Mouse (Mus musculus) midbrain, postnatal 0 days (tissue): ENCODE measurements around the gene Aatf. TPM values are rescaled to one million over a fixed set of nuclear protein-coding genes. Genes with fewer than 3 reads are reported as not detected.

Experiments
- ATAC-seq: fragments of 200-750 bp; cut with Nextera tagmentation; 2 replicates; pipeline ENCODE4 v1.8.0; 2017; ENCODE audit warnings: moderate number of reproducible peaks, mild to moderate bottlenecking, moderate TSS enrichment, moderate library complexity; ENCODE audit not compliant: low FRiP score
- DNase-seq: peaks from one replicate; pipeline ENCODE4 v3.0.0-alpha.2; 2015; ENCODE audit warnings: low spot score
- H3K27ac ChIP-seq: fragments of 300-500 bp; sonication (generic); 2 replicates; pipeline ENCODE4 v1.5.1; 2014; ENCODE audit warnings: low read depth, mild to moderate bottlenecking, low read length, mixed read lengths
- H3K27me3 ChIP-seq: fragments of 300-500 bp; sonication (generic); 2 replicates; pipeline ENCODE4 v1.6.1; 2014; ENCODE audit warnings: low read length, control low read depth, mixed read lengths; ENCODE audit not compliant: insufficient read depth
- H3K36me3 ChIP-seq: fragments of 300-500 bp; sonication (generic); 2 replicates; pipeline ENCODE4 v1.6.1; 2014; ENCODE audit warnings: low read length, control low read depth, mixed read lengths; ENCODE audit not compliant: insufficient read depth
- H3K4me1 ChIP-seq: fragments of 300-500 bp; sonication (generic); 2 replicates; pipeline ENCODE4 v1.6.1; 2014; ENCODE audit warnings: mild to moderate bottlenecking, control low read depth, antibody characterized with exemption, low read length, mixed read lengths; ENCODE audit not compliant: insufficient read depth
- H3K4me2 ChIP-seq: fragments of 300-500 bp; sonication (generic); 2 replicates; pipeline ENCODE4 v1.6.1; 2014; ENCODE audit warnings: low read depth, mild to moderate bottlenecking, low read length, mixed read lengths; ENCODE audit not compliant: poor library complexity, severe bottlenecking
- H3K4me3 ChIP-seq: fragments of 300-500 bp; sonication (generic); 2 replicates; pipeline ENCODE4 v1.5.1; 2014; ENCODE audit warnings: low read depth, mild to moderate bottlenecking, low read length, moderate library complexity
- H3K9ac ChIP-seq: fragments of 300-500 bp; sonication (generic); replicated peaks from 2 replicates; pipeline ENCODE4 v1.6.1; 2014; ENCODE audit warnings: mild to moderate bottlenecking, low read length, moderate library complexity, mixed read lengths; ENCODE audit not compliant: poor library complexity, severe bottlenecking
- H3K9me3 ChIP-seq: fragments of 300-500 bp; sonication (generic); 2 replicates; pipeline ENCODE4 v1.6.1; 2016; ENCODE audit warnings: low read length, control low read depth
- CTCF ChIP-seq: IDR thresholded peaks from 2 replicates; pipeline ENCODE4 v1.5.1; 2016; ENCODE audit warnings: antibody characterized with exemption, mild to moderate bottlenecking
- WGBS: fragments of 180-500 bp; shearing (Covaris S2); extraction: QIAGEN DNeasy Blood & Tissue Kit; methylation state at CpG from one replicate; pipeline ENCODE4 v1.1.7; 2014; 5-methylcytosine and 5-hydroxymethylcytosine counted together
- polyA plus RNA-seq: library from polyadenylated mRNA; unstranded; fragments of >200 nt; fragmentation: Nextera tagmentation; extraction: Ambion mirVana; gene quantifications from 2 replicates; pipeline ENCODE4 v1.2.1, GENCODE M21; 2015
- total RNA-seq: library from RNA; depleted of rRNA; stranded (reverse); fragments of >200 nt; gene quantifications from 2 replicates; pipeline ENCODE4 v1.2.3, GENCODE M21; 2014; rRNA removed

Aatf gene
- total and polyA plus RNA-seq, 2 experiments from 2014 or later = 27.3 to 39.2 TPM

DNA sequence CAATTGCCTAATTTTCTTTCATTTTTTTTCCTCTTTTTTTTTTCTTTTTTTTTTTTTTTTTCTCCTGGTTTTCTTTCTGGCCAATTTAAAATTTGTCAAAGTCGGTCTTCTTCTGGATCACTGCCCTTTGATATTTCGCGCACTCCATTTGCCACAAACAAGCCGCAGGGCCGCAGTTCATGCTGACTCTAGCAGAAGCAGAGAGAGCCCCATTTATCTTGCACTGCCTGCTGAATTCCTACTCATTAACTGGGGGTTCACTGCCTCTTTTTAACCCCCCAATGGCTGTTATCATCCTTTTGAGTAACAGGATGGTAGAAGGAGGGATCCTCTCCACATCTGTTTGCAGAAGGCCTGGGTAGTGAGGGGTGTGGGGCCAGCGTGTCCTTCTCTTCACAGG is 129.4 kb downstream of the Aatf start:
- no peak for DNase-seq
- no peak for ATAC-seq
- H3K4me1 ChIP-seq = no peaks in the 10 kb centered on the region
- WGBS = 76% methylated on average over 6 of the region's 6 CpGs
- H3K27ac ChIP-seq = no peak overlapping the region
- no peak overlapping the region for H3K4me2 ChIP-seq
- no peak overlapping the region for H3K9ac ChIP-seq
- H3K27me3 ChIP-seq = no peaks in the 10 kb centered on the region
- no peak overlapping the region for H3K4me3 ChIP-seq
- H3K36me3 ChIP-seq = peaks cover 17% of the 10 kb centered on the region
- no peaks in the 10 kb centered on the region for H3K9me3 ChIP-seq
- TF ChIP-seq CTCF = no peak

DNA sequence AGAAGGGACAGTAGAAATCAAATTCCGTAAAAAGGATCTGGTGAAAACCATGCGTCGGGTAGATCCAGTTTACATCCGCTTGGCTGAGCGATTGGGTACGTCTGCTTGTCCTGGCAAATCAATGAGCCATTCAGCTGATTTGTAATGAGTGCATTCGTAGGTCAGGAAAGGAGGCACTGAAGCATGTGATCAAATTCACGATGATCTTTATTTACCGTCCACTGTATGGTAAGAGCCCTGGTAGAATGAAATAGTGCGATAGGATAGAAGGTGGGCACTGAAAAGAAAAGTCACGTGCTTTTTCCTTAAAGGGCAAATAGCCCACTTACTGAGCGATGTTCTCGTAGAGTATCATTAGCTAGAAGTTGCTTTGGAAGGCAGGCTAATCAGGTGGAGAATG is 130.9 kb downstream of the Aatf start:
- H3K27ac ChIP-seq = no peak overlapping the region
- H3K9me3 ChIP-seq = no peaks in the 10 kb centered on the region
- no peak overlapping the region for H3K4me3 ChIP-seq
- H3K4me2 ChIP-seq = no peak overlapping the region
- ATAC-seq = no peak
- H3K27me3 ChIP-seq = no peaks in the 10 kb centered on the region
- no peaks in the 10 kb centered on the region for H3K4me1 ChIP-seq
- DNase-seq = no peak
- no peak overlapping the region for H3K9ac ChIP-seq
- WGBS = 69% methylated on average over 13 of the region's 13 CpGs
- no peak for TF ChIP-seq CTCF
- H3K36me3 ChIP-seq = peaks cover 17% of the 10 kb centered on the region

DNA sequence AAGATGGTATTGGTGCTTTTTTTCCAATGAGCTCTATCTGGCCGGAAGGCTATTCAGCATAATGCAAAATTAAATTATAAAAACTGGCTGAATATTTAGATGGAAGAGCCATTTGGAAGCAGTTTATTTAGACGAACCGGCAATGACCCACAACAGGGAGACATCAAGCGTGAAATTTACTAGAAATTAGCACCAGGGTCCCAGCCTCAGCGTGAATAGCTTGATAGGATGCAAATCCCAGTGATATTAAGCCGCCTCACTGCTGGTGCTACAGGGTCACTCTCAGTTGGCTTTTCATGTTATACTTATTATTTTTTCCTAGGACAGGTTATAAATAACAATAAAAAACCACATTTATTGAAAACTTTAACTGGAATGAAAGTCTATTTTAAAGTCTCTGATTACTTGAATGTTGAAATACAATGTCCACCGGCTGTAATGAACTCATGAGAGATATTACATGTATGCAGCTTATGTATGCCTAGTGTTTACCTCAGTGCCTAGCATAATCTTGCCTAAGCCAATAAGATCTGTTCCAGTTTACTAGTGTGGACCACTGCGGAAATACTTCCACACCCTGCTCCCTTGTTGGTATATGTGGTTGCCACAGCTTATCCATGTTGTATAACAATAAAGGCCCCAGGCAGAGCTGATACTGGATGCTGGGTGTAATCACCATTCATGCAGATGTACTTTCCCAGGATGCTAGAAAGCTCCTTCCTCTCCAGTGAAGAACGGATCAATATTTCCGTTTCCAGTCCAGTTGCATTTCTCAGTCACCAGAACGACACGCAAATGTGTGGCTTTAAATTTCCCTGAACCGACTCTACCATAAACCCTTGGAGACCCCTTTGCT is 136.6 kb downstream of the Aatf start:
- no peak for TF ChIP-seq CTCF
- H3K4me2 ChIP-seq = no peak overlapping the region
- 37% methylated on average over 13 of the region's 13 CpGs for WGBS
- H3K4me1 ChIP-seq = 0 out of 2 replicates have a peak, but pooled peaks cover 3% of the 10 kb centered on the region
- H3K9ac ChIP-seq = no peak overlapping the region
- no peak overlapping the region for H3K27ac ChIP-seq
- no peak overlapping the region for H3K4me3 ChIP-seq
- peaks cover 5% of the 10 kb centered on the region; the same call in 1 of the 2 replicates for H3K36me3 ChIP-seq
- no peaks in the 10 kb centered on the region for H3K27me3 ChIP-seq
- H3K9me3 ChIP-seq = no peaks in the 10 kb centered on the region
- DNase-seq (no peak), ATAC-seq (no peak)

DNA sequence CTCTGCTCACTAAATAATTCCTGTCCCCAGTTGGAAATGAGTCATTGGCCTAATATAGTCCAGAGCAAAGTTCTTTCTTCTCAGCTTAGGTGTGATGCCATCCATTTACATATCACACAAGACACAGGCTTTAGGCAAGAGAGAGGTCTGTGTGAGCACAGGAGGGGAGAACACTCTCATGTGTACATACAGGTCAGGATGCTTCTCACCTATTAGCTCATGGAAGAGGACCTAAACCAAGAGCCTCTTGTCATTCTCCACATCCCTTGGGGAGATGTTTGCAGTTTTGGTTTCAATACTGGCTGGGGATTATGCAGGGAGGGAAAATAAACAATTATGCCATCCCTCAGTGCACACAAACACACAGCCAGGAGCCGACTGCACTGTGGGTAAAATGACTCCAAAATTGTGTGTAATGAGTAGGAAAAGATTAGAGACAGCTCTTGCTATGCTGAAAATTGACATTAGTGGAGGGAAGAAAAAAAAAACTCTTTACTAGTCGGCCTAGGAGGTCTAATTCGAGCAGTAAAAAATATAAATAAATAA is 137.3 kb downstream of the Aatf start:
- 18% methylated on average over 3 of the region's 3 CpGs for WGBS
- no peak for TF ChIP-seq CTCF
- DNase-seq (no peak), ATAC-seq (no peak)
- Histone ChIP-seq H3K4me1 (0 out of 2 replicates have a peak, but pooled peaks cover 3% of the 10 kb centered on the region), H3K27me3 (no peaks in the 10 kb centered on the region), H3K27ac (0 out of 2 replicates have a peak overlapping the region, but pooled peaks have one; percentile 32), H3K4me3 (no peak overlapping the region), H3K36me3 (no peaks in the 10 kb centered on the region), H3K4me2 (no peak overlapping the region), H3K9me3 (no peaks in the 10 kb centered on the region), H3K9ac (no peak overlapping the region)

DNA sequence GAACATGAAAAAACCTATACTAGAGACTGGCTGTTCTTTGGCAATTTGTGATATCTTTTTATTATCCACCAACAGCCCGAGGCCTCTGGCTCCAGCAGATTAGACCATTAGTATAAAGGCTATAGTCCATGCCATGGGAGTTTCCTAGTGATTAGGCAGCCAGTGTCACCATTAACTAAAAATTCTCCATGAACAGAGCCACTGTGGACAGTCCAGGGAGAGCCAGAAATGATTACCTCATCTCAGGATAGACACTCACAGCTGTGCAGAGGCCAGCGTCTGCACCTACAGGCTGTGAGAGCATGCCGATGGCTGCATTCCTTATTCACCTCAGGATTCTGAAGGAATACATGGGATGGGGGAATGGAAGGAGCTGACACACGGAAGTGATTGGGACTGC is 140.2 kb downstream of the Aatf start:
- Histone ChIP-seq H3K36me3 (no peaks in the 10 kb centered on the region), H3K4me1 (0 out of 2 replicates have a peak, but pooled peaks cover 3% of the 10 kb centered on the region), H3K27me3 (no peaks in the 10 kb centered on the region), H3K27ac (no peak overlapping the region), H3K4me3 (no peak overlapping the region), H3K4me2 (no peak overlapping the region), H3K9ac (no peak overlapping the region), H3K9me3 (no peaks in the 10 kb centered on the region)
- 78% methylated on average over 4 of the region's 4 CpGs for WGBS
- DNase-seq = no peak
- TF ChIP-seq CTCF = no peak
- no peak for ATAC-seq

Other genes starting within 250 kb of the Aatf start
- gene Lhx1, start 12.0 kb upstream of the Aatf start, total RNA-seq = 34.2 and 44.9 TPM in 2 replicates
- gene Lhx1, start 12.0 kb upstream of the Aatf start, polyA plus RNA-seq = 21.3 and 22.5 TPM in 2 replicates